Mouse (Mus musculus) CH12.LX (cell line): ENCODE data around the gene Cadm1.

ENCODE experiments used
- CTCF ChIP-seq, 2 experiments: IDR thresholded peaks in 1 of 2; conservative IDR thresholded peaks in 1 of 2; 2 replicates each; pipeline ENCODE4 v1.5.1; 2011 to 2012; ENCODE audit warnings: low read depth in 2 of 2, low read length in 2 of 2, improper control_type of control experiment in 1 of 2, inconsistent platforms in 1 of 2, mild to moderate bottlenecking in 1 of 2, moderate library complexity in 1 of 2
- MAZ ChIP-seq: IDR thresholded peaks from 2 replicates; pipeline ENCODE4 v1.6.1; 2012; ENCODE audit warnings: low read depth, mild to moderate bottlenecking, inconsistent platforms, low read length, improper control_type of control experiment, moderate library complexity

DNA sequence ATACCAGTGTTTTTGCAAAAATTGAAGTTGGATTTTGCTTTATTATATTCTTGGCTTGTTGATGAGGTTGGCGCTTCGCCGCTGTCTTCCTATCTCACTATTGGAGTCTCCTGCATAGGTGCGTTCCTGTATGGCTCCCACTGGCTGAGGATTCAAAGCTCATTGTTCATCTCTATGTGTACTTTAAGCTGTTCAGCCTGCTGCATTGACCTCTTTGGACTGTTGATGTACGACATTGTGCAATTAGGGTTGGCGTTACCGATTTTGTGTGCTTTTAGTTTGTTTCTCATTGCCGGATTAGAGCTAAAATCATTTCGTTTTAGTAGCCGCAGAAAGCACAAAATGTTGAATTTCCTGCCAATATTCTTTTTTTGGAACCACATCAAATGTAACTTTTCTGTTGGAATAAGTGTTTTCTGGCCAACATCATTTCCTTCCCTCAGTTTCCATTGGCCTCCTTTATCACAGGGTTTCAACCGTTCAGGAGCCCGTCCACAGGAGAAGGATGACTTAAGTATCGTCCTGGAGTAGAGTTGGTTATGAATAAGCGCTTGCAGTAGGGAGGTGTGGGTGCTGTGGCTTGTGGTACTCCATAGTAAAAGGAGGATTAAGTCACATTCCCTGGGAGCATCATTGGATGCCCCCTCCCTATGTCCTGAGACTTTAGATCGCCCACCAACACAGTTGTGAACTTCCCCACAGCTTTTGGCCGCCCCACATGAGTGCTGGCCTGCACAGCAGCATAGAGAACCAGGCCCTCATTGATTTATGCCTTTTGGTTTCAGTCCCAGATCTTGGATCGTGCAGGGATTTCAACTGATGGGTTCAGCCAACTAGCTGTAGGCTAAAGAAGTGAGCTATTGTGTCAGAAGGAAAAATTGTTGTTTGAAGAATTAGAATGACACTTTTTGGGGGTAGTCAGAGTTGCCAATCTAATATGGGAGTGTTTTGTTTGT is 94.9 kb downstream of the Cadm1 start:
- TF ChIP-seq CTCF (conservative IDR thresholded peaks at IDR 0.05 in 1 of 2, IDR thresholded peaks at IDR 0.05 in 1 of 2; ENCODE audit: low read depth in 2 of 2, low read length in 2 of 2) (no peak), MAZ (no peak)
